Mouse (Mus musculus) limb, embryonic 14.5 days (tissue): Measurements from ENCODE around the gene Fkbp3. TPM values are rescaled to one million over a fixed set of nuclear protein-coding genes. Genes with fewer than 3 reads are reported as not detected.

Source experiments
- ATAC-seq: fragments of 200-750 bp; cut with Nextera tagmentation; 2 replicates; pipeline ENCODE4 v1.8.0; 2017; ENCODE audit warnings: low read depth, moderate number of reproducible peaks, moderate TSS enrichment; ENCODE audit not compliant: low FRiP score
- DNase-seq: peaks from one replicate; pipeline ENCODE4 v3.0.0-alpha.2; 2015; ENCODE audit warnings: low spot score
- H3K27ac ChIP-seq: fragments of 300-500 bp; sonication (generic); replicated peaks from 2 replicates; pipeline ENCODE4 v1.5.1; 2014; ENCODE audit warnings: low read depth, mild to moderate bottlenecking, low read length, moderate library complexity, mixed read lengths
- H3K27me3 ChIP-seq: fragments of 300-500 bp; sonication (generic); 2 replicates; pipeline ENCODE4 v1.6.1; 2014; ENCODE audit warnings: low read length, mixed read lengths; ENCODE audit not compliant: control insufficient read depth, insufficient read depth
- H3K36me3 ChIP-seq: fragments of 300-500 bp; sonication (generic); 2 replicates; pipeline ENCODE4 v1.6.1; 2014; ENCODE audit warnings: mild to moderate bottlenecking, low read length, moderate library complexity, mixed read lengths; ENCODE audit not compliant: control insufficient read depth, insufficient read depth
- H3K4me1 ChIP-seq: fragments of 300-500 bp; sonication (generic); 2 replicates; pipeline ENCODE4 v1.6.1; 2014; ENCODE audit warnings: antibody characterized with exemption, low read length, mixed read lengths; ENCODE audit not compliant: control insufficient read depth, insufficient read depth
- H3K4me2 ChIP-seq: fragments of 300-500 bp; sonication (generic); replicated peaks from 2 replicates; pipeline ENCODE4 v1.6.1; 2014; ENCODE audit warnings: low read depth, mild to moderate bottlenecking, low read length, moderate library complexity; ENCODE audit not compliant: severe bottlenecking
- H3K4me3 ChIP-seq: fragments of 300-500 bp; sonication (generic); replicated peaks from 2 replicates; pipeline ENCODE4 v1.5.1; 2014; ENCODE audit warnings: low read length
- H3K9ac ChIP-seq: fragments of 300-500 bp; sonication (generic); 2 replicates; pipeline ENCODE4 v1.6.1; 2014; ENCODE audit warnings: mild to moderate bottlenecking, low read depth, low read length, moderate library complexity; ENCODE audit not compliant: severe bottlenecking
- H3K9me3 ChIP-seq: fragments of 300-500 bp; sonication (generic); 2 replicates; pipeline ENCODE4 v1.6.1; 2016; ENCODE audit warnings: low read length; ENCODE audit not compliant: control insufficient read depth
- POLR2A ChIP-seq: fragments of 200-500 bp; IDR thresholded peaks from 2 replicates; pipeline ENCODE4 v1.8.0; 2012; ENCODE audit warnings: inconsistent platforms, mild to moderate bottlenecking, moderate library complexity, borderline replicate concordance; ENCODE audit not compliant: insufficient read depth, insufficient read length; ENCODE audit errors: extremely low read depth
- WGBS: fragments of 180-500 bp; shearing (Covaris S2); extraction: QIAGEN DNeasy Blood & Tissue Kit; methylation state at CpG from one replicate; pipeline ENCODE4 v1.1.7; 2014; 5-methylcytosine and 5-hydroxymethylcytosine counted together
- polyA plus RNA-seq, 2 experiments: library from polyadenylated mRNA; depleted of rRNA in 1 of 2; stranded (reverse) in 1 of 2; unstranded in 1 of 2; fragments of >200 nt; fragmentation: Nextera tagmentation in 1 of 2; extraction: Ambion mirVana in 1 of 2; gene quantifications; 2 replicates each; pipeline versions ENCODE4 v1.2.1 to v1.2.3; 2012 to 2014

Gene Fkbp3
- polyA plus RNA-seq, 2 experiments: 335 to 385 TPM

- Histone ChIP-seq H3K4me2 (no peak overlapping the region), H3K27ac (no peak overlapping the region), H3K4me3 (no peak overlapping the region), H3K36me3 (peaks cover 74% of the 10 kb centered on the region), H3K27me3 (no peaks in the 10 kb centered on the region), H3K9ac (no peak overlapping the region), H3K4me1 (no peaks in the 10 kb centered on the region), H3K9me3 (no peaks in the 10 kb centered on the region)
- no peak for TF ChIP-seq POLR2A
- DNase-seq: no peak
- WGBS: 82% methylated on average over 2 of the region's 2 CpGs
- no peak for ATAC-seq
These were observed 15.6 kb downstream of the Fkbp3 start for GRCm38 (mm10) chr12:65058203-65058602.

GRCm38 (mm10) chr12:65048799-65049198 lies 25.0 kb downstream of the Fkbp3 start:
- Histone ChIP-seq H3K9me3 (no peaks in the 10 kb centered on the region), H3K9ac (no peak overlapping the region), H3K36me3 (peaks cover 60% of the 10 kb centered on the region), H3K4me2 (no peak overlapping the region), H3K4me3 (no peak overlapping the region), H3K27me3 (no peaks in the 10 kb centered on the region), H3K4me1 (no peaks in the 10 kb centered on the region), H3K27ac (no peak overlapping the region)
- TF ChIP-seq POLR2A: no peak
- DNase-seq: no peak
- ATAC-seq: no peak

DNA sequence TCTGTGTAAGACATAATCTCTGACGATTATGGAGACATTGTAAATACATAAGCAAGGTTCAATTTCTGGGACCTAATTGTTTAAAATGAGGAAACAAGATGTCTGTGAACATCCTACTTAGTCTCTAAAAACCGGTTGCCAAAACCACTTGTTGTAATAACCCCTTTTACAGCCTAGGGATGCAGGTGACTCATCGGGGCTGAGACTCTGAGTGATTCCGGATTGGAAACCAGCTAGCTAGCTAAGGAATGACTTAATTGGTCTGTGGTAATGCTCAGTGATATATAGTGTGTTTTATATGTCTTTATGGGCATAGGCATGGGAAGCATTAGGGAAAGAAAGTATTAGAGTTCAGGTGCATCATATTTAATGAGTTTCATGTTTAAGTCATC lies 36.3 kb downstream of the Fkbp3 start:
- TF ChIP-seq POLR2A: no peak
- peak; percentile 18 for DNase-seq
- H3K27ac ChIP-seq: no peak overlapping the region
- H3K4me2 ChIP-seq: peak overlapping the region; percentile 66
- peaks cover 10% of the 10 kb centered on the region for H3K36me3 ChIP-seq
- H3K9me3 ChIP-seq: no peaks in the 10 kb centered on the region
- WGBS: 8% methylated on average over 4 of the region's 4 CpGs
- H3K27me3 ChIP-seq: no peaks in the 10 kb centered on the region
- ATAC-seq: no peak
- peak overlapping the region; percentile 95 for H3K4me3 ChIP-seq
- no peak overlapping the region for H3K9ac ChIP-seq
- H3K4me1 ChIP-seq: peaks cover 15% of the 10 kb centered on the region; the same call in 1 of the 2 replicates

DNA sequence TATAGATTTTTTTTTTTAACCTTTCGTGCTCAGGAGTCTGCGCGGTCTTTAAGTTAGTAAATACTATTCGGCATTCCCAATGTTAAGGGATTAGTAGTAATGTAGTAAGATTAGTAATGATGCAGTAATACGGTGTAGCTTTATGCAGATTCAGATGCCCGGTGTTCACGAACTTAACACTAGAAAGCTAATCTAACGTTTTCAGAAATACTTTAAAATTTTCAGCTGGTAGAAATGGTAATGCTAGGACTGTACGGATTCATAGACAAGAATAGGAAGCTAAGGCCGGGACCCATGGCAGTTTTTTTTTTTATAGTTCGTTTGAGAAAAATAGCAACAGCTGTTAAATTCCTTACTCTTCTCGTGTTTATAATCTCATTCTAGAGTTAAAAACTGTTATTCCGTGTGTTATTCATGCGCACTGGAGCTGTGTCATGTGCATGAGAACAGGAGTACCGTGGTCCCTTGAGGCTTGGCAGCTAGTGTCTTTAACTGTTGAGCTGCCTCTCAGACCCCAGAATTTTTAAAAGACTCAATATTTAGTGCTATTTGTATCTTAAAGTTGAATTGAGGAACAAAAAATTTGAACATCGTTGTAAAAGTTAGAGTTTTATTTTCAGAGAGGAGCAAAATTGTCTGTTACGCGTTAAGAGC lies 36.8 kb downstream of the Fkbp3 start:
- Histone ChIP-seq H3K4me2 (peak overlapping the region; percentile 66), H3K9ac (peak overlapping the region; percentile 96), H3K36me3 (peaks cover 5% of the 10 kb centered on the region), H3K27ac (no peak overlapping the region), H3K27me3 (no peaks in the 10 kb centered on the region), H3K4me1 (peaks cover 15% of the 10 kb centered on the region; the same call in 1 of the 2 replicates), H3K9me3 (no peaks in the 10 kb centered on the region), H3K4me3 (peak overlapping the region; percentile 95)
- TF ChIP-seq POLR2A: no peak
- ATAC-seq: no peak; the same call in 1 of the 2 replicates
- WGBS: 14% methylated on average over 18 of the region's 18 CpGs
- peak; percentile 39 for DNase-seq

DNA sequence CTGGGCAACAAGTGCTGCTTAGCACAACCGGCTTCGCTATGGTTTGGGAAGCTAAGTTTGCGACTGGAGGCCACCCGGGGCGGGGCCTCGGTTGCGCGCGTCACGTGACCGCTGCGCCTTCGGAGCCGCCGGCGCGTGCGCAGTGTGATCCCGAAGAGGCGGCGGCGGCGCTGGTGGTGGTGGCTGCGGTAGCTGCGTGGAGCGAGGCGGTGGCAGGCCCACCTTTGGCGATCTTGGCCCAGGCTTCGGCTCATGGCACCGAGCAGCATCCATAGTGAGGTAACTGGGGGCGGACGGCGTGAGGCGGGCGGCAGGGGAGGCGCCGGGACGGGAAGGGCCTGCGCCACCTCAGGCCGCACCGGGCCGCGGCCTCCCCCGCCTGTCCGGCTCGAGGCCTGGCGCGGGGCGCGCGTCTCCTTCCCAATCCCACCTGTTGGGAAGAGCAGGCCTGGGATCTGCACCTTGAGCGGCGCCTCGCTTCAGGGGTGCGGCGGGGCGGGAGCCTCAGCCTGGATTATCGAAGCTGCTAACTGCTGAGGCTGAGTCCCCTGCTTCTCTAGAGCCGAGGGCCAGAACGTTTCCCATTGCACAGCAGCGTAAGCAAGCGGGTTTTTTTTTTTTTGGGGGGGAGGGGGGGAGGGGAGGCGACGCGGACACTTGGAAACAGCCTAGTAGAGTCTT lies 37.5 kb downstream of the Fkbp3 start, which contains the start of gene Prpf39:
Gene Prpf39 (plus strand): TSS at position 144 of the 681 bp plus-strand sequence.
- TF ChIP-seq POLR2A: peak; percentile 80; the same call in 1 of the 2 replicates
- 0% methylated on average over 40 of the region's 65 CpGs for WGBS

More for the DNA sequence above, 37.5 kb downstream of the Fkbp3 start, which contains the start of gene Prpf39:
- H3K9me3 ChIP-seq: no peaks in the 10 kb centered on the region
- H3K27me3 ChIP-seq: no peaks in the 10 kb centered on the region
- peak within 1 kb of the TSS; percentile 82 for H3K27ac ChIP-seq
- DNase-seq (peak; percentile 93), ATAC-seq (peak; percentile 95)
- peak within 1 kb of the TSS; percentile 95 for H3K4me3 ChIP-seq
- peak within 1 kb of the TSS; percentile 96 for H3K9ac ChIP-seq
- H3K4me1 ChIP-seq: peaks cover 15% of the 10 kb centered on the region; the same call in 1 of the 2 replicates
- peak within 1 kb of the TSS; percentile 66 for H3K4me2 ChIP-seq
- peaks cover 4% of the 10 kb centered on the region for H3K36me3 ChIP-seq
